Mouse (Mus musculus) megakaryocyte, embryonic 14.5 days (primary cell): ENCODE measurements around the gene Ehd1.

Experiments
- FLI1 ChIP-seq: IDR thresholded peaks from 2 replicates; pipeline ENCODE4 v1.6.1; 2012; ENCODE audit warnings: low read length, inconsistent platforms, mixed read lengths
- GATA1 ChIP-seq: IDR thresholded peaks from 3 replicates; pipeline ENCODE4 v1.6.1; 2012; ENCODE audit warnings: mixed read lengths, low read length, inconsistent platforms, borderline replicate concordance

DNA sequence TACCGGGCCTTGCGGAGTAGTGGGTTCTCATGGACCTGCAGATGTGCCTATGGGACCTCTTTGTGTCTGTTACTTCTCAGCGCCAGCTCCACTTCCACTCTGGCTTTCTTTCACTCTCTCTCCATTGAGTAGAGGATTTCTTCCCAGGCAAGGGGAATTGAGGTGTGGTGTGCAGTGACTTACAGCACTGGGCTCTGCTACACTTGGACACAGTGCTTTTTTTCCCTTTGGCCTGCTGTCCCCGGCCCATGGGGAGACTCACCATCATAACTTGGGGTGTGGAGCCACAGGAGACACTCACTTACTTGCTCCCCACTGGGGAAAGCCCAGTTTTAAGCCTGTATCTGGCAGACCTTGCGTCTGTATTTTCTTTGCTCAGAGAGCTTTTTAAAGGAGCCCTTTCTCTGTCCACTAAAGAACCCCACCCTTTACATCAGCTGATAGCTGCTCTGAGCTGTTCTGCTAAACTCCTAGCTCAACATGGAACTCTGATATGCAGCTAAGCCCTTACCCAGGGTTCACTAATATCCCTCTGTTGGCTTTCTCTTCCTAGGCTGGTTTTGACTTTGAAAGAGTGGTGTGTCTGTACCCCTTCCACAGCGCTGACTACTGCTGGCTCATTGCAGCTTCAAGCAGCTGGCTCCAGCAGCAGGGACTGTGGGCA, 3.1 kb downstream of the Ehd1 start:
- TF ChIP-seq GATA1 (no peak), FLI1 (no peak)
